14 mouse cellular contexts compared by ENCODE assay signal in the genomic region with DNA sequence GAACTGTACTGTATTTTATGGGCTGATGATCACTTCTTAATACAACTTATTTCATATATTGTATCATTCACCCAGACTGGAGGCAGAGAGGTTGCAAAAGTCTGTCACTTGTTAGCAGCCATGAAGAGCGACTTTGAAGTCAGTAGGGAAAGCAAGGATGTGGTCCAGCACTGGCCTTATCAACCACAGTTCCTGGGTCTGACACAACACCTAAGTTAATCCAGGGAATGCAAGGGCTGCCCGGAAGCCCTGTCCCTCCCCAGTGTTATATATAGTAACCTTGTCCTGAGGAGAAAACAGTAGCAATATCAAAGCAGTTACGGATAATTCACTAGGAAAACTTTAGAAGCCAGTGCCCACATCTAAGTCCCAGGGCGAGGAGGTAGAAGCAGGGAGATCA. TPM values are rescaled to one million over a fixed set of nuclear protein-coding genes. Genes with fewer than 3 reads are reported as not detected.
"Had no signal": no experiment of that assay in that cellular context is flagged by ENCODE, and none has a peak within 500 bp of the region (broad histone marks: within the 10 kb centered on the region; RNA-seq: fewer than 3 reads in every experiment).

No protein-coding gene starts in this region.

RNA-seq across cellular contexts. Expression of a gene that starts 6.7 kb away (rescaled TPM):
- polyA plus RNA-seq: neural tube, embryonic 13.5 days; neural tube, embryonic 14.5 days; neural tube, embryonic 15.5 days; small intestine, adult 2 months; spleen, adult 2 months; stomach, embryonic 14.5 days; stomach, embryonic 15.5 days; stomach, embryonic 16.5 days; stomach, postnatal 0 days; thymus, adult 2 months; thymus, postnatal 0 days; urinary bladder, adult 2 months had no signal

RNA-seq across cellular contexts. Expression of a gene that starts 13.7 kb away (rescaled TPM):
- total RNA-seq: neutrophil, adult 5-6 weeks had no signal
- polyA plus RNA-seq: neural tube, embryonic 13.5 days; neural tube, embryonic 14.5 days; neural tube, embryonic 15.5 days; small intestine, adult 2 months; spleen, adult 2 months; stomach, embryonic 14.5 days; stomach, embryonic 15.5 days; stomach, embryonic 16.5 days; stomach, postnatal 0 days; testis, adult 2 months; thymus, adult 2 months; thymus, postnatal 0 days; urinary bladder, adult 2 months had no signal

RNA-seq across cellular contexts. Expression of a gene that starts 19.8 kb away (rescaled TPM):
- total RNA-seq: neutrophil, adult 5-6 weeks had no signal
- polyA plus RNA-seq: neural tube, embryonic 13.5 days; neural tube, embryonic 14.5 days; neural tube, embryonic 15.5 days; small intestine, adult 2 months; spleen, adult 2 months; stomach, embryonic 14.5 days; stomach, embryonic 15.5 days; stomach, embryonic 16.5 days; stomach, postnatal 0 days; testis, adult 2 months; thymus, adult 2 months; thymus, postnatal 0 days; urinary bladder, adult 2 months had no signal

RNA-seq across cellular contexts. Expression of a gene that starts 26.9 kb away (rescaled TPM):
- total RNA-seq: neutrophil, adult 5-6 weeks had no signal
- polyA plus RNA-seq: neural tube, embryonic 13.5 days; neural tube, embryonic 14.5 days; neural tube, embryonic 15.5 days; small intestine, adult 2 months; spleen, adult 2 months; stomach, embryonic 14.5 days; stomach, embryonic 15.5 days; stomach, embryonic 16.5 days; stomach, postnatal 0 days; testis, adult 2 months; thymus, adult 2 months; thymus, postnatal 0 days; urinary bladder, adult 2 months had no signal
